Mouse (Mus musculus) limb, embryonic 15.5 days (tissue): ENCODE measurements around the gene Csrp1. TPM values are rescaled to one million over a fixed set of nuclear protein-coding genes. Genes with fewer than 3 reads are reported as not detected.

Experiments
- ATAC-seq: fragments of 200-750 bp; cut with Nextera tagmentation; 2 replicates; pipeline ENCODE4 v1.8.0; 2017; ENCODE audit warnings: low read depth, moderate TSS enrichment; ENCODE audit not compliant: insufficient number of reproducible peaks, low FRiP score, low TSS enrichment
- H3K27ac ChIP-seq: fragments of 300-500 bp; sonication (generic); 2 replicates; pipeline ENCODE4 v1.5.1; 2015; ENCODE audit warnings: moderate library complexity, mild to moderate bottlenecking, inconsistent platforms
- H3K27me3 ChIP-seq: fragments of 300-500 bp; sonication (generic); 2 replicates; pipeline ENCODE4 v1.6.1; 2015; ENCODE audit warnings: inconsistent platforms
- H3K36me3 ChIP-seq: fragments of 300-500 bp; sonication (generic); 2 replicates; pipeline ENCODE4 v1.6.1; 2015; ENCODE audit warnings: inconsistent platforms
- H3K4me1 ChIP-seq: fragments of 300-500 bp; sonication (generic); 2 replicates; pipeline ENCODE4 v1.6.1; 2015; ENCODE audit warnings: inconsistent platforms
- H3K4me2 ChIP-seq: fragments of 300-500 bp; sonication (generic); 2 replicates; pipeline ENCODE4 v1.6.1; 2015; ENCODE audit warnings: mild to moderate bottlenecking, inconsistent platforms
- H3K4me3 ChIP-seq: fragments of 300-500 bp; sonication (generic); 2 replicates; pipeline ENCODE4 v1.5.1; 2015; ENCODE audit warnings: mild to moderate bottlenecking, inconsistent platforms
- H3K9ac ChIP-seq: fragments of 300-500 bp; sonication (generic); 2 replicates; pipeline ENCODE4 v1.6.1; 2015; ENCODE audit warnings: inconsistent platforms
- H3K9me3 ChIP-seq: fragments of 300-500 bp; sonication (generic); 2 replicates; pipeline ENCODE4 v1.6.1; 2016; ENCODE audit warnings: inconsistent platforms
- WGBS: fragments of 180-500 bp; shearing (Covaris S2); methylation state at CpG from one replicate; pipeline ENCODE4 v1.1.7; 2015; 5-methylcytosine and 5-hydroxymethylcytosine counted together
- polyA plus RNA-seq: library from polyadenylated mRNA; unstranded; fragments of >200 nt; fragmentation: Nextera tagmentation; extraction: Ambion mirVana; gene quantifications from 2 replicates; pipeline ENCODE4 v1.2.1, GENCODE M21; 2015

Gene Csrp1
- polyA plus RNA-seq, 1 experiment from 2014 or later = 104 TPM

DNA sequence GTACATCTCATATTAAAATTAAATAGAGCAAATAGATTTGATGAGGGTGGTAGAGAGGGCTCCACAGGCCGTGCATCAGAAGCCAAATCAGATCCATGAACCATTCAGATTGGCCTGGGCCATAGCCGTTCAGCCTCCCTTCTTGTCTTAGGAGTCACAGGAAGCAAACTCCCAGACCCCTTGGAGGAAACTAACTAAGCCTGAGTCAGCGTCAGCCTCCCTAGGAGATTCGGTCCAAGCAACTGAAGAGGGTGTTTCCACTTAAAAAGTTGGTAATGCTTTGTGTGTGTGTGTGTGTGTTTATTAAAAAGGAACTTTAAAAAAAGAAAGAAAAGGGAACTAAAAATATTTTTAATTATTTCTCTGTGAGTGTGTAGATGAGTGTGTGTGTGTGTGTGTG is 35.0 kb upstream of the Csrp1 start:
- Histone ChIP-seq H3K9me3 (no peaks in the 10 kb centered on the region), H3K36me3 (no peaks in the 10 kb centered on the region), H3K4me2 (no peak overlapping the region), H3K27ac (no peak overlapping the region), H3K4me1 (peaks cover 32% of the 10 kb centered on the region), H3K4me3 (no peak overlapping the region), H3K9ac (no peak overlapping the region), H3K27me3 (peaks cover 8% of the 10 kb centered on the region; the same call in 1 of the 2 replicates)
- no peak for ATAC-seq
- WGBS = 58% methylated on average over 4 of the region's 4 CpGs

DNA sequence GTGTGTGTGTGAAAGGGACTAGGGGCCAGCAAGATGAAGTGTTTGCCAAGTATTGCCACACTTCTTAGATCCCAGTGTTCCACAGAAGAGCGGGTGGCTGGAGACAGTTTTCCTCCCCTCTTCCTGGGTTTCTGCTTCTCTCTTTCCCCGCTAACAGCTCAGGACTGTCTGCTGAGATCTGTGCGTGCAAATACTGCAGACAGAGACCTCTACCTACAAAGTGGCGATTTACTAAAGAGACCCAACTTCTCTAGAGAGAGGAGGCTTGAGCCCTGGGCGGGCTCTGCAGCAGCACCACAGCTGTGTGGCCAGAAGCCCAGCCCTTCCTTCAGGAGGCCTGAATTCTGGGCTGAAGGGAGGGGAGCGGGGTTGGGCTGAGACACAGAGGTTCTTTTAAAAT is 34.5 kb upstream of the Csrp1 start:
- Histone ChIP-seq H3K4me2 (no peak overlapping the region), H3K27me3 (peaks cover 8% of the 10 kb centered on the region; the same call in 1 of the 2 replicates), H3K4me3 (no peak overlapping the region), H3K4me1 (peaks cover 32% of the 10 kb centered on the region), H3K36me3 (no peaks in the 10 kb centered on the region), H3K27ac (no peak overlapping the region; the same call in 1 of the 2 replicates), H3K9ac (no peak overlapping the region), H3K9me3 (no peaks in the 10 kb centered on the region)
- WGBS = 45% methylated on average over 6 of the region's 6 CpGs
- ATAC-seq = no peak

DNA sequence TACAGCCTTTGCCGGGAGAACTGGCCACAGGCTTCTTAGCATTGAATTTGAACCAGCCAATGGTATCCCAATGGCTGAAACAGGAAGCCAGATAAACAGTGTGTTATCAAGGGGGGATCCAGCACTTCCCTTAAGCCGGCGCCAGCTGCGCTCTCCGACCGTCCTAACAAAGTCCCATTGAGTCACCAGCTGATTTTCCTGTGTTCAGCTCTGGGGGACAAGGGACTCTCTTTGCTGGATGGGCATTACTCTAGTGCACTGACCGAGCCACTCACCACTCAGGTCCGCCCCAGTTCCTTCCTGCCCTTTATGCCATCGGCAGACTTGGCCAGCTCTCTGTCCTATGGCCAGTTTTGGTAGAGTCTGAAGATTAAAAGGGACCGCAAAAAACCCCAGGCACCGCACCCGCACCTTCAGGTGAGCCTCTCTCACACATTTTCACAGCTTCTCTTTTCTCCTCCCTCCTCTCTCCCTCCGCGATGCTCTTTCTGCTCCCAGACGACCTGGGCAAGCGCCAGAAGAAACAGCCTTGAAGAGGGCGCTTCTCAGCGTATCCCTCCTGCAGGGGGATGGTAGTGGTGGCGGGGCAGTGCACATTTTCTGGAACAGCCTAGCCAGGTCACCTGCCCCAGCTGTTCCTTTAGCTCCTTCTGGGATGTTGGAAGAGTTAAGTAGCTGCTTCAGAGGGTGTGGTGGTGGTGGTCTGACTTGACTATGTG is 32.9 kb upstream of the Csrp1 start:
- H3K9me3 ChIP-seq = no peaks in the 10 kb centered on the region
- WGBS = 1% methylated on average over 19 of the region's 19 CpGs
- H3K36me3 ChIP-seq = no peaks in the 10 kb centered on the region
- peaks cover 40% of the 10 kb centered on the region for H3K4me1 ChIP-seq
- peaks cover 8% of the 10 kb centered on the region; the same call in 1 of the 2 replicates for H3K27me3 ChIP-seq
- ATAC-seq = no peak
- peak overlapping the region; percentile 66 for H3K9ac ChIP-seq
- H3K4me2 ChIP-seq = peak overlapping the region; percentile 88
- peak overlapping the region; percentile 65 for H3K4me3 ChIP-seq
- H3K27ac ChIP-seq = peak overlapping the region; percentile 87

DNA sequence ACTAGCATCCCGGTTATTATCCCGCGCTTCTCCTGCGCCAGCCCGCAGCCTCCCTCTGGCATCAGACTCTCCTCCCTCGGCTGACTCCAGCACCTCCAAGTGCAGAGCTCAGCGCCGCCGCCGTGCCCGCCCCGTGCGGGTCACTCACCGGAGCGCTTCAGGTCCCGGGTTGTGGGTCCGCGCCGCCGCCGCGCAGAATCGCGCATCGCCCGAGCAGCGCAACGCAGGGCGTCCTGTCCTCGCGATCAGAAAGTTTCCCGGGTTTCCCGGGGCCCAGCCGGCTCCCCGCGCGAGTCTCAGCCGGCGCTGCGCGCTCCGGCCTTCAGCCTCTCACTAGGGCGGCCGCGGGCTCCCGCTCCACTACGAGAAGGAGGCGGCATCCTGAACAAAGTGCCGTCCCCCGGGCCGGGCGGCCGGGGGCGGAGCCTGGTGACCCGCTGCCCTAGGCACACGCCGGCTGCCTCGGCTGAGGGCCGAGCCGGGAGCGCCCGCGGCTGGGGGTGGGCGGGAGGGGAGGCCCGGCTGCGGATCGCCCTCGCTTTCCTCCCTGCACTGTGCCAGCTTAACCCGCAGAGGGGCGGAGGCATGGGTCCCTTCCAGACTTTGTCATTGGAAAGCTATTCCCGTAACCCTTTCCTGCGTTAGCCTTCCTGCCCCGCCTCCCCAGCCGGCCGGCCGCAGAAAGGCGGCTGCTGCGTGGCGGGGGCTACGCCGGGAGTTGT is 31.9 kb upstream of the Csrp1 start:
- Histone ChIP-seq H3K9me3 (no peaks in the 10 kb centered on the region), H3K4me2 (peak overlapping the region; percentile 88), H3K27me3 (peaks cover 8% of the 10 kb centered on the region; the same call in 1 of the 2 replicates), H3K9ac (peak overlapping the region; percentile 66), H3K36me3 (no peaks in the 10 kb centered on the region), H3K27ac (peak overlapping the region; percentile 87), H3K4me1 (peaks cover 40% of the 10 kb centered on the region), H3K4me3 (peak overlapping the region; percentile 65)
- ATAC-seq = peak; percentile 83
- under 1% methylated on average over 80 of the region's 81 CpGs for WGBS

DNA sequence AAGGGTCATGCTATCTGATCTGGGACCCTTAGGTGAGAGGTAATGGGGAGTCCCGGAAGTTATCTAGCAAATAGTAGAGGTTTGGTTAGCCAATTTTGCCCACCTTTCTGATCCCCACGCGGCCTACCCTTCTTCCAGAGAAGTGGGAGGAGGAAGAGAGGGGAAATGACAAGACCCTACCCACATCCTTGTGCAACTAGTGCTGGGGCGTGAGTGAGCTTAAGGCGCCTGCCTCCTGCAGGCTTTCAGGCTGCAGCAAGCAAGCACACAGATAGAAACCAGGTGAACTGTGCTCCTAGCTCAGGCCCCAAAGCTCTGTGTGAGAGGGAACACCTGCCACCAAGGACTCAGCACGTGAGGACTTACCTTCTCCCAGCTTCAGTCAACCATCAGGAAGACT is 31.2 kb upstream of the Csrp1 start:
- no peaks in the 10 kb centered on the region for H3K9me3 ChIP-seq

DNA sequence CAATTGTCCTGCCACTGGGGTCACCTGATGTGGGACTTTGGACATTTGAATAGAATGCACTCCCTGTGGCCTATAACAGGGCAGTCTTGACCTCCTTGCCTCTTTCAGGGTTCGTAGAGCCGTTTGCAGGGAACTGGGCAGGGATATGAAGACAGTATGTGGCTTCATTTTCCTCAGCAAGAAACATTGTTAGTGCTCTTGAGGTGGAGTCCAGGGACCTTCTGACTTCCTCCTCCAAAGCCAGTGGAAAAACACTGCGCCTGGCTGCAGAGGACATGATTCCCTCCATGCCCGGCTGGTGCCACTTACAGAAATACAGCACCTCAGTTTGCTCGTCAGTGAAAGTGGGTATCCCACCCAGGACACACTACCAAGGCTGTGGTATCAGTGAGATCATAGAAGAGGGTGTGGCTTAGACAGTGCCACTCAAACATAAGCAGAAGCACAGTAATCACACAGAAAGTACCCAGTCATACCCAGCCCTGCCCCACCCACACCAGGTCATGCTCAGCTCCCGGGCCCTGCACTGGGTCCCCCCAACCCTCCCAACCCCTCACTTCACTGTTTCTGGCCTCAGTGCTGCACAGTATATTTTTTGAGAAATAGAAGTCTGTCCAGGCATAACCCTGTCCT is 29.0 kb upstream of the Csrp1 start:
- H3K4me3 ChIP-seq = no peak overlapping the region
- H3K9me3 ChIP-seq = no peaks in the 10 kb centered on the region
- H3K4me2 ChIP-seq = no peak overlapping the region
- WGBS = 73% methylated on average over 6 of the region's 6 CpGs
- no peak for ATAC-seq
- H3K36me3 ChIP-seq = no peaks in the 10 kb centered on the region
- peaks cover 8% of the 10 kb centered on the region; the same call in 1 of the 2 replicates for H3K27me3 ChIP-seq
- peaks cover 44% of the 10 kb centered on the region for H3K4me1 ChIP-seq
- H3K27ac ChIP-seq = no peak overlapping the region
- no peak overlapping the region for H3K9ac ChIP-seq

More for the DNA sequence above, 31.2 kb upstream of the Csrp1 start:
- peak overlapping the region; percentile 88 for H3K4me2 ChIP-seq
- H3K4me1 ChIP-seq = peaks cover 45% of the 10 kb centered on the region
- peak overlapping the region; percentile 87 for H3K27ac ChIP-seq
- 21% methylated on average over 6 of the region's 6 CpGs for WGBS
- H3K9ac ChIP-seq = no peak overlapping the region
- peaks cover 8% of the 10 kb centered on the region; the same call in 1 of the 2 replicates for H3K27me3 ChIP-seq
- ATAC-seq = no peak
- peak overlapping the region; percentile 65 for H3K4me3 ChIP-seq
- H3K36me3 ChIP-seq = no peaks in the 10 kb centered on the region

DNA sequence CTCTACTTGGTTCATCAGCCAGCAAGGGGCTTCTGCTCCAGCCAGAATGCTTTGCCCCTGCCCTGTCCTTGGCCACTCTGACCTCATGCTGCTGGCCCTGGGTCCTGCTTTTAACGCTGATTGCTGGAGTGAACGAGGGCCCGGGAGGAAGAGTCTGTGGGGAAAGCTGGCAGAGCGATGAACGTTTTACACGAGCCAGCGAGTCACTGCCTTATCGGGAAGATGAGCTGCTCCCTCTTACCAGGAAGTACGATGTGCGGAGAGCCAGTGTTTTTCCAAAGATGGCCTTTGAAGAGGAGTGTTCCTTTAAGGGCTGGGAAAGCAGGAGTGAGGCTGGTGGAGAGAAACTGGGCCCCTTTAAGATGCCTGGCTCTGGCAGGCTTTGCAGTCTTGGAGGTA is 28.4 kb upstream of the Csrp1 start:
- 44% methylated on average over 10 of the region's 10 CpGs for WGBS

DNA sequence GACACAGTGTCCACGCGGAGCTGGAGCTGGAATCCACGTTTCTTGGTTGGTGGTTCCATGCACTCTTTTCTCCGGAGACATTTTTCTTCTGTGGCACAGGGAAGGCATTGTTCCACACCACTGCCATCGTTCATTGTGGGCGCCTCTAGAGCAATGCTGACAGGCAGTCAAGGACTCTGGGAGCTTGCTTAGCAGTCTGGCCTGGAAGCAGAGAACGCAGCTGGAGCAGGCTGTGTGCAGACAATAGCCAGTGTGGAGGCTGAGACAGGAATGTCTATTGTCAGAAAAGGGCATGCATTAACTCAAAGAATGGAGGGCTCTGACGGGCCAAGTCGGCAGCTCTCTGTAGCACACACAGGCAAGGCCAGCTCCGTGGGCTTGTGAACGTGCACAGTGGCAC is 25.7 kb upstream of the Csrp1 start:
- Histone ChIP-seq H3K27ac (no peak overlapping the region), H3K4me2 (no peak overlapping the region), H3K4me1 (peaks cover 40% of the 10 kb centered on the region), H3K4me3 (no peak overlapping the region), H3K9me3 (no peaks in the 10 kb centered on the region), H3K36me3 (no peaks in the 10 kb centered on the region), H3K27me3 (no peaks in the 10 kb centered on the region), H3K9ac (no peak overlapping the region)
- no peak for ATAC-seq
- 64% methylated on average over 11 of the region's 11 CpGs for WGBS

More for the DNA sequence above, 28.4 kb upstream of the Csrp1 start:
- peaks cover 7% of the 10 kb centered on the region; the same call in 1 of the 2 replicates for H3K27me3 ChIP-seq
- H3K27ac ChIP-seq = no peak overlapping the region
- H3K4me1 ChIP-seq = peaks cover 39% of the 10 kb centered on the region
- no peaks in the 10 kb centered on the region for H3K36me3 ChIP-seq
- ATAC-seq = no peak
- H3K4me3 ChIP-seq = no peak overlapping the region
- no peak overlapping the region for H3K9ac ChIP-seq
- no peaks in the 10 kb centered on the region for H3K9me3 ChIP-seq
- no peak overlapping the region for H3K4me2 ChIP-seq

DNA sequence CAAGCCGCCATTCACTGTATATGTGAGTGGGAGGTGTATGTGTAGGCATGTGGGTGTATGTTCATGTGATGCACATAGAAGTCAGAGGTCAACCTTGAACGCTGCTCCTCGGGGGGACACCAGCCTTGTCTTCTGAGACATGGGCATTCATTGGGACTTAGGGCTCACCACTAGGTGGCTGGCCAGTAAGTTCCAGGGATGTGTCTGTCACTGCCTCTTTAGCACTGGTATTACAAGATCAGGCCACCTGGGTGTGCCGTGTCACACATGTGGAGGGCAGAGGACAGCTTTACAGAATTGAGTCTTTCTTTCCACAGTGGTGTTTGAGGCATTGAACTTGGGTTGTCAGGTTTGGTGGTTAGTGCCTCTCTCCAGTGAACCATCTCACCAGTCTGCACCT is 22.4 kb upstream of the Csrp1 start:
- H3K27ac ChIP-seq = no peak overlapping the region

DNA sequence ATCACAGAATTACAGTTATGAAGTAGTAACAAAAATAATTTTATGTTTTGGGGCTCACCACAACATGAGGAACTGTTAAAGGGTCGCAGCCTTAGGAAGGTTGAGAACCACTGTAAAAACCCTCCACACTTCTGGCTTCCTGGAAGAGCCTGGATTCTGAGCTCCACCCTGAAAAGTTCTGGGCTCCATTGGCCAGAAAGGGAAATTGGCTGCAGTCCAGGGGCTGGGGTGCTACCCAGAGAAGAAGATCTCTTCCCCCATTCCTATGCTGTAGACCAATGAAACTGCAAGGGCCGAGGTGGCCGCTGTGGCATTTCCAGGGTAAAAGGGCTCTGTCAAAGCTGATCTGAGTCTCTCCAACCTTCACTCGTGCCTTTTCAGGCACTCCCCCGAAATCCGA is 21.8 kb upstream of the Csrp1 start:
- peaks cover 42% of the 10 kb centered on the region for H3K4me1 ChIP-seq
- H3K9me3 ChIP-seq = no peaks in the 10 kb centered on the region
- H3K27me3 ChIP-seq = no peaks in the 10 kb centered on the region
- peak overlapping the region; percentile 79 for H3K27ac ChIP-seq
- 14% methylated on average over 6 of the region's 6 CpGs for WGBS
- no peaks in the 10 kb centered on the region for H3K36me3 ChIP-seq
- ATAC-seq = no peak
- no peak overlapping the region for H3K4me3 ChIP-seq
- no peak overlapping the region for H3K9ac ChIP-seq
- peak overlapping the region; percentile 63 for H3K4me2 ChIP-seq

More for the DNA sequence above, 22.4 kb upstream of the Csrp1 start:
- Histone ChIP-seq H3K36me3 (no peaks in the 10 kb centered on the region), H3K4me1 (peaks cover 42% of the 10 kb centered on the region), H3K9me3 (no peaks in the 10 kb centered on the region), H3K9ac (no peak overlapping the region), H3K4me2 (no peak overlapping the region), H3K4me3 (no peak overlapping the region), H3K27me3 (no peaks in the 10 kb centered on the region)
- ATAC-seq = no peak
- WGBS = 70% methylated on average over 4 of the region's 4 CpGs

DNA sequence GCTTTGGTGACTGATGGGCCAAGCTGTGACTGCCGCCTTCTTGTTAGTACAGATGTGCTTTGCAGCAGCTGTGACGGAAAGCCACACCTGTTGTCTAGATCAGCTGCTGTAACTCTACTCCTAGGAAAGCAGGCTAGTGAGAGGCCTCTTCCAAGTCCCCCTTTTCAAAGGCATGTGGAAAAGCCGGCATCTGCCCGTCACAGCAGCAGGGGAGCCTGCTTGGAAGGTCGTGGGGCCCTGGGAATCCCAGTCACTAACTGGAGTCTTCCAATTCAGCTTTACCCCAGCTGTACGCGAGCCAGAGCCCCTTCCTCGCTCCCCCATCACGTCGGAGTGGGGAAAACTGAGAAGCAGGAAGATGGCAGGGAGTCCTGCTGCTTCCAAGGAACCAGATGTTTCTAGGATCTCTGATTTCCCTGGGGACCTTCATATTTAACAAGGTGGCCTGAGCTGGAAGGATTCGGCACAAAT is 21.4 kb upstream of the Csrp1 start:
- no peaks in the 10 kb centered on the region for H3K36me3 ChIP-seq
- H3K4me1 ChIP-seq = peaks cover 39% of the 10 kb centered on the region
- H3K4me2 ChIP-seq = peak overlapping the region; percentile 63
- no peaks in the 10 kb centered on the region for H3K27me3 ChIP-seq
- no peak overlapping the region for H3K9ac ChIP-seq
- peak overlapping the region; percentile 79 for H3K27ac ChIP-seq
- H3K4me3 ChIP-seq = peak overlapping the region; percentile 32
- WGBS = 4% methylated on average over 11 of the region's 11 CpGs
- no peaks in the 10 kb centered on the region for H3K9me3 ChIP-seq
- 0 out of 2 replicates have a peak, but pooled peaks have one; percentile 50 for ATAC-seq
